Mouse (Mus musculus): ENCODE data around the gene Izumo1r.
"Not testable (repeated sequence)": the region's sequence is repeated elsewhere in the genome, so short reads cannot be mapped to it uniquely, and the experiment has no call there.

The Izumo1r gene

GRCm38 (mm10) chr9:14907816-14908415, 4.2 kb upstream of the Izumo1r start:
- in situ Hi-C loops (cut with MboI; ENCODE audit: unreplicated experiment in 2 of 2) = loop anchor here in 1 of 2 experiments (25.0 kb wide), 1 partner anchor 604 kb away; no protein-coding TSS in a partner anchor

DNA sequence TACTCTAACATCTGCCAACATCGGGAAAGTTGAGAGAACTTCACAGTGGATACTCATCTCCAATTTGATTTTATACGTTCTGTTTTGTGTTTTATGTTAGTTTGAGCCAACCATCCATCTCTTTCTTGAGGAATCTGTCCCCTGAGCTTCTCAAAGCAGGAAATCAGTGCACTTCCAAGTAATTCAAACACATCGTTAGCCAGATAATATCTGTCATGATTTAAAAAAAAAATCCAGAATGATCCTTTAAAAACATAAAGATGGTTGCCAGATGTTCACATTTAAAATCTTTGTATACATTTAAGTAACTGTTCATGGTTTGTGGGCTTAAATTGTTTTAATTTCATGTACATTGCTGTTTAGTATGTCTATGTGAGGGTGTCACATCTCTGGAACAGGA, 2.2 kb upstream of the Izumo1r start:
- in situ Hi-C loops (cut with MboI; ENCODE audit: unreplicated experiment in 2 of 2) = loop anchor here in 1 of 2 experiments (25.0 kb wide), 1 partner anchor 606 kb away; no protein-coding TSS in a partner anchor

DNA sequence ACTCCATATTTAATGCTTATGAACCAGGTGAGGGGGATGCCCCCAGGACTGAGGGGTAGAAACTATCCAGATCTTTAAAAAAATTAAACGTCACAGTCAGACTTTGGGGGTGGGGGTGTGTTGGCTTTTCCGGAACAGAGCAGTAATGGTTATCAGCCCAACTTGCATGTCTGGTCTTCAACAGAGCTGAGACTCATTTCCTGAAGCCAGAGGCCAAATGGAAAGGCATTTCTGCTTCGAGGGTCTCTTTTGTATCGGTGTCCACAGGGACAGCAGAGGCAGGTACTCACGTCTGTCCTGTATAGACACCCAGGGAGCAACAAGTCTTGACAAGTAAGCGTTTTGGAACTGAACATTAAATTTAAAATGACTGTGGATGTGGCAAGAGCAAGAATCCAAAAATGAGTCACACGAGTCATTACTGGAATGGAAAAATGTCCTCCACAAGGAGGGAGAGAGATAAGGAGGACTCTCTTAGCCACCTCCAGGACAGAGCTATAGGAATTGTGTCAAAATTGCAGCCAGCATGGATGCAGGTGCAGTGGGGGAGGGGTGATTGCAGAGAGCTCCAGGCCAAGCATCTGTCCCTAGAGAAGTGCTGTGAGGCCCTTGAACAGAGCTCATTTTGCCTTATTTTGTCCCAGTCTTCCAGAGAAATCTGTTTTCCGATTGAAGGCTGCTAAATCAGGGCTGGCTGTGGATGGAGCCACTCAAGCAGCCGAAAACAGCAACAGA, 1.2 kb upstream of the Izumo1r start:
- in situ Hi-C loops (cut with MboI; ENCODE audit: unreplicated experiment in 2 of 2) = loop anchor here in 1 of 2 experiments (25.0 kb wide), 1 partner anchor 607 kb away; no protein-coding TSS in a partner anchor

DNA sequence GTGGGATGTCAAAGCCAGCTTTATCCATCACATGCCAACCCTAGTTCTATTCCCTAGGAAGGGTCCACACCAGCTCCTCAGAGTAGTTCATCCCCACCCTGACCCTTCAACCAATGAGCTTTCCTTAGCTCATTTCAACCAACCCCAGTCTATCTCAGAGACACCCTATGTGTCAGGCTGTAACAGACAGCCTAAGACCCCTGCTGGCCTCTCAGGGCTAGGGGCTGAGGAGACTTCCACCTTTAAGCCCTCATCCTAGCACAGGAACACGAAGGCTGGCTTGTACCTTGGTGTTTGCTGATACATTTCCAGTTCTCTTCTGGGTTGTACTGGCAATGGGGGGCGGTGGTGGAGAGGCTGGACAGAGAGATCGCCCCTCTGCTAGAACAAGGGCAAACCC, 743 bp downstream of the Izumo1r start:
- in situ Hi-C loops (cut with MboI; ENCODE audit: unreplicated experiment in 2 of 2) = loop anchor here in 1 of 2 experiments (25.0 kb wide), 1 partner anchor 609 kb away; no protein-coding TSS in a partner anchor

DNA sequence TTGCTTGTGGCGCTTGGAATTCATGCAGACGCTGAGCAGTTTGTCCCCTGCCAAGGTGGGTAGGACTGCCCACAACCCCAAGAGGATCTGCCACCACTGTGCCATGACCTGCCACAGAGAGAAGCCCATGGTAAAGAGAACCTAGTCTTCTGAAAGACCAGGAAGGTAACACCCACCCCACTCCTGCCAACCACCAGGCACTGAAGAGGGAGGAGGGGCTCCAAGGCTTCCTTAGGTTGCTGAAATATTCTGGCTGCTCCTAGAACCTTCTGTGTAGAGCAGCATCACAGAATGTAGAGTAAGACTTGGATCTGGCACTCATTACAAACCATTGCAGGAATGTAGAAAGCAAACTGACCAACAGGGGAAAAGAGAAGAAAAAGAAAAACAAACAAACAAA, 1.3 kb downstream of the Izumo1r start:
- in situ Hi-C loops (cut with MboI; ENCODE audit: unreplicated experiment in 2 of 2) = loop anchor here in 1 of 2 experiments (25.0 kb wide), 1 partner anchor 610 kb away; no protein-coding TSS in a partner anchor

- in situ Hi-C loops (cut with MboI; ENCODE audit: unreplicated experiment in 2 of 2) = loop anchor here in 1 of 2 experiments (25.0 kb wide), 1 partner anchor 611 kb away; no protein-coding TSS in a partner anchor
These were observed 2.0 kb downstream of the Izumo1r start for GRCm38 (mm10) chr9:14901757-14902156.

- in situ Hi-C loops (cut with MboI; ENCODE audit: unreplicated experiment in 2 of 2) = no loop called here
These were observed 6.6 kb downstream of the Izumo1r start for GRCm38 (mm10) chr9:14897102-14897501.

DNA sequence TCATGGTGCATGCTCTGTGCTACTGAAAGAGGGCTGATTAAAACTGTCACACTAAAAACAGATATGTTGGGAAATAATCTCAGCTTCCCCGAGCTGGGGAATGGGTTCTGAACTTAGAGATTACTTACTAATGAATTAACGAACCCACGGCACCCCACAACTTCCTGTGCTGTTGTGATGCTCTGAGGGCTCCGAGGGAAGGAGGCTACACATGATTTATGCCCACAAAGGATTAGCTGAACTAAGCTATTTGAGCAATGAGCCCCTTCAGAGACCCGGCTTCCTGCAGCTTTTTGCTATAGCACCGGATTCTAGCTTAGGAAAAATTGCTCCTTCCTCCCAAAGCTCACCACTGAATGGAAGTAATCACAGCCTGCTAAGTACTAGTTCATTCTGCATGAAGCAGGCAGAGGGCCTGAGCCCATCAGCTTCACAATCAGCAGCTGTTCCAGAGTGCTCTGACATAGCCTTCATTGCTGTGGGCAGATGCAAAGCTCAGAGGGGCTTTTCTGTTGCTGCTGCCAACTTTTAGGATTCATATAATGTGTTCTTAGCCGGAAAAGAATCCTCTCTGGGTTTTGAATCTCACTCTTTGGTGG, 8.4 kb downstream of the Izumo1r start:
- in situ Hi-C loops (cut with MboI; ENCODE audit: unreplicated experiment in 2 of 2) = no loop called here

DNA sequence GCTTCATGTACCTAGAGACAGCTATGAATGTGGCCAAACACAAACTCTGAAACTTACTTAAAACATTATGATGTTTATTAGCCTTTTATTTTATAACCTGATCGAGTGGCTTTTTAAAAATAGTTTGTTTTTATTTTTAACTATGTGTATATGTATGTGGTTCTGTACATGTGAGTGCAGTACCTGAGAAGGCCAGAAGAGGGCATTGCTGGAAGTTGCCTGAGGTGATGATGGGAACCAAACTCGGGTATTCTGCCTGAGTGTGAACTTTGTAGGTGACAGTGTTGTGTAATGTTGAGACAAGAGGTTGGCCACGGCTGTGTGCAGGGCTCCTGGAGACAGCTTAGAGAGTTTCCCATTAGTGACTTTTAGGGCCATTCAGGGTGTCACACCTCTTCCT, 9.1 kb downstream of the Izumo1r start:
- in situ Hi-C loops (cut with MboI; ENCODE audit: unreplicated experiment in 2 of 2) = no loop called here

GRCm38 (mm10) chr9:14893388-14893787, 10.4 kb downstream of the Izumo1r start:
- in situ Hi-C loops (cut with MboI; ENCODE audit: unreplicated experiment in 2 of 2) = no loop called here

GRCm38 (mm10) chr9:14891891-14892290, 11.9 kb downstream of the Izumo1r start:
- in situ Hi-C loops (cut with MboI; ENCODE audit: unreplicated experiment in 2 of 2) = no loop called here

GRCm38 (mm10) chr9:14890699-14891098, 13.1 kb downstream of the Izumo1r start:
- in situ Hi-C loops (cut with MboI; ENCODE audit: unreplicated experiment in 2 of 2) = no loop called here

- in situ Hi-C loops (cut with MboI; ENCODE audit: unreplicated experiment in 2 of 2) = loop anchor here (5.0 kb wide), 2 partner anchors 124 to 129 kb away; no protein-coding TSS in a partner anchor
These were observed 15.1 kb downstream of the Izumo1r start for GRCm38 (mm10) chr9:14888671-14889070.

GRCm38 (mm10) chr9:14887787-14888382, 15.9 kb downstream of the Izumo1r start:
- in situ Hi-C loops (cut with MboI; ENCODE audit: unreplicated experiment in 2 of 2) = loop anchor here (5.0 kb wide), 2 partner anchors 124 to 129 kb away; no protein-coding TSS in a partner anchor

- in situ Hi-C loops (cut with MboI; ENCODE audit: unreplicated experiment in 2 of 2) = loop anchor here (5.0 kb wide), 2 partner anchors 126 to 131 kb away; no protein-coding TSS in a partner anchor
These were observed 17.8 kb downstream of the Izumo1r start for GRCm38 (mm10) chr9:14885954-14886353.

- in situ Hi-C loops (cut with MboI; ENCODE audit: unreplicated experiment in 2 of 2) = loop anchor here (5.0 kb wide), 2 partner anchors 127 to 132 kb away; no protein-coding TSS in a partner anchor
These were observed 18.6 kb downstream of the Izumo1r start for GRCm38 (mm10) chr9:14885151-14885550.

- in situ Hi-C loops (cut with MboI; ENCODE audit: unreplicated experiment in 2 of 2) = loop anchor here (5.0 kb wide), 2 partner anchors 128 to 133 kb away; no protein-coding TSS in a partner anchor
These were observed 19.1 kb downstream of the Izumo1r start for GRCm38 (mm10) chr9:14884641-14885040.

DNA sequence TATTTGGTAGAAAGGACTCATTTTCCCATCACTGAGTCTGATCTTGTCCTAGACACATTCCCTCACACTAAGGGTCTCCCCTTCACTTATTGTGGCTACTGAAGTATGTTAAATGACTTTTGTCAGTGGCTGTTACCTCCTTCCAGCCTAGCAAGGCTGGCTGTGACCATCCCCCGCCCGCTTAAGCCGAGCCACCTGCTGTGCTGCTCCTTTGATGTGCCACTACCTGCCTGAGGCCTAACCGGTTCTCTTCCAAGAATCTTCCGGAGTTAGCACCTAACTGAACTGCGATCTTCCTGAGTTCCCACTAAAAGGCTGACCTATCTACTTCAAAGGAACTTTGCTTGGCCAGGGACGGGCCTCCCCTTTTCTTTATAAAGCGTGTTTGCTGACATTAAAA, 27.2 kb downstream of the Izumo1r start:
- in situ Hi-C loops (cut with MboI; ENCODE audit: unreplicated experiment in 2 of 2) = not testable (repeated sequence)

GRCm38 (mm10) chr9:14875743-14876507, 27.8 kb downstream of the Izumo1r start:
- in situ Hi-C loops (cut with MboI; ENCODE audit: unreplicated experiment in 2 of 2) = no loop called here

Data from v-Abl transformed pro-B cells (cell line).